In genomic region chr15:89161397-89161796, GRCm38 (mm10) we compare ENCODE assay signal across 18 mouse cellular contexts. TPM values are rescaled to one million over a fixed set of nuclear protein-coding genes. Genes with fewer than 3 reads are reported as not detected.
A peak's percentile ranks its signal among the peaks of the same experiment; 100 is the strongest.
DNase-seq lines count a peak whose midpoint lies in the region; ATAC-seq lines count a peak whose summit lies in the region.
"Had no signal": no experiment of that assay in that cellular context is flagged by ENCODE, and none has a peak within 500 bp of the region (broad histone marks: within the 10 kb centered on the region; RNA-seq: fewer than 3 reads in every experiment).

No protein-coding gene starts in this region.

- H3K4me1 ChIP-seq in kidney, embryonic 16.5 days (ENCODE audit: insufficient read depth, low read length): peaks cover 7% of the 10 kb centered on the region; the same call in 1 of the 2 replicates
- H3K4me1 ChIP-seq in embryonic facial prominence, embryonic 14.5 days (ENCODE audit: control insufficient read depth, insufficient read depth, low read length): no peaks in the 10 kb centered on the region
- peaks cover 14% of the 10 kb centered on the region for H3K4me1 ChIP-seq in lung, embryonic 15.5 days
- H3K4me1 ChIP-seq in stomach, embryonic 14.5 days (ENCODE audit: control insufficient read depth, insufficient read depth, low read length): 0 out of 2 replicates have a peak, but pooled peaks cover 5% of the 10 kb centered on the region
- H3K4me1 ChIP-seq: embryonic facial prominence, embryonic 13.5 days; heart, embryonic 15.5 days had no signal

- H3K27me3 ChIP-seq in kidney, embryonic 16.5 days (ENCODE audit: insufficient read depth, low read length): no peaks in the 10 kb centered on the region
- no peaks in the 10 kb centered on the region for H3K27me3 ChIP-seq in embryonic facial prominence, embryonic 14.5 days (replicated peaks; ENCODE audit: control insufficient read depth, insufficient read depth, low read length)
- H3K27me3 ChIP-seq in lung, embryonic 15.5 days: no peaks in the 10 kb centered on the region
- no peaks in the 10 kb centered on the region for H3K27me3 ChIP-seq in stomach, embryonic 14.5 days (ENCODE audit: control insufficient read depth, insufficient read depth, low read length)
- H3K27me3 ChIP-seq: embryonic facial prominence, embryonic 13.5 days; heart, embryonic 15.5 days had no signal

- no peaks in the 10 kb centered on the region for H3K9me3 ChIP-seq in kidney, embryonic 16.5 days (ENCODE audit: low read length)
- no peaks in the 10 kb centered on the region for H3K9me3 ChIP-seq in embryonic facial prominence, embryonic 14.5 days (ENCODE audit: control insufficient read depth, low read length)
- no peaks in the 10 kb centered on the region for H3K9me3 ChIP-seq in lung, embryonic 15.5 days
- no peaks in the 10 kb centered on the region for H3K9me3 ChIP-seq in stomach, embryonic 14.5 days (ENCODE audit: control insufficient read depth, low read depth, low read length)
- H3K9me3 ChIP-seq: embryonic facial prominence, embryonic 13.5 days; heart, embryonic 15.5 days had no signal

- no peak overlapping the region for H3K4me3 ChIP-seq in kidney, embryonic 16.5 days (ENCODE audit: low read length)
- H3K4me3 ChIP-seq in embryonic facial prominence, embryonic 14.5 days (ENCODE audit: low read depth, low read length): no peak overlapping the region
- no peak overlapping the region for H3K4me3 ChIP-seq in lung, embryonic 15.5 days
- no peak overlapping the region for H3K4me3 ChIP-seq in stomach, embryonic 14.5 days (ENCODE audit: low read depth, low read length)
- H3K4me3 ChIP-seq: embryonic facial prominence, embryonic 13.5 days; heart, embryonic 15.5 days had no signal

- 78% methylated on average over 9 of the region's 9 CpGs for WGBS in kidney, embryonic 16.5 days
- WGBS in embryonic facial prominence, embryonic 14.5 days: 89% methylated on average over 7 of the region's 9 CpGs
- WGBS in lung, embryonic 15.5 days: 57% methylated on average over 9 of the region's 9 CpGs
- 81% methylated on average over 9 of the region's 9 CpGs for WGBS in stomach, embryonic 14.5 days

- peak overlapping the region; percentile 33; the same call in 1 of the 2 replicates for H3K27ac ChIP-seq in kidney, embryonic 16.5 days (ENCODE audit: low read length)
- H3K27ac ChIP-seq in embryonic facial prominence, embryonic 14.5 days (replicated peaks; ENCODE audit: low read depth, low read length): no peak overlapping the region
- H3K27ac ChIP-seq in lung, embryonic 15.5 days: peak overlapping the region; percentile 69
- 0 out of 2 replicates have a peak overlapping the region, but pooled peaks have one; percentile 6 for H3K27ac ChIP-seq in stomach, embryonic 14.5 days (ENCODE audit: low read length)
- H3K27ac ChIP-seq: embryonic facial prominence, embryonic 13.5 days; heart, embryonic 15.5 days had no signal

- no peak overlapping the region for H3K9ac ChIP-seq in kidney, embryonic 16.5 days (replicated peaks; ENCODE audit: low read length)
- H3K9ac ChIP-seq in embryonic facial prominence, embryonic 14.5 days (ENCODE audit: low read depth, low read length): no peak overlapping the region
- H3K9ac ChIP-seq in lung, embryonic 15.5 days: no peak overlapping the region
- H3K9ac ChIP-seq in stomach, embryonic 14.5 days (replicated peaks; ENCODE audit: low read depth, low read length): no peak overlapping the region
- H3K9ac ChIP-seq: embryonic facial prominence, embryonic 13.5 days; heart, embryonic 15.5 days had no signal

- peak; percentile 25; the same call in 1 of the 2 replicates for ATAC-seq in kidney, embryonic 16.5 days (ENCODE audit: low FRiP score, low TSS enrichment)
- peak; percentile 20; the same call in 1 of the 2 replicates for ATAC-seq in embryonic facial prominence, embryonic 14.5 days (ENCODE audit: low read depth)
- ATAC-seq in lung, embryonic 15.5 days (ENCODE audit: borderline replicate concordance, extremely low read depth, low FRiP score, low TSS enrichment): peak; percentile 39
- ATAC-seq in stomach, embryonic 14.5 days (ENCODE audit: insufficient number of reproducible peaks, insufficient read depth, low FRiP score, low read depth): peak; percentile 47; the same call in 1 of the 2 replicates

- no peak for DNase-seq in kidney, adult 18-20 months
- no peak for DNase-seq in embryonic facial prominence, embryonic 14.5 days (ENCODE audit: low spot score)
- no peak for DNase-seq in MN1 (ENCODE audit: low spot score)
- no peak for DNase-seq in layer of hippocampus, adult 11-12 months (ENCODE audit: low spot score)
- DNase-seq: adrenal gland, postnatal 36 days; B cell, adult 2 months; cerebellum, adult 2 months; heart, adult 11 months; left cerebral cortex, postnatal 4 days; midbrain, embryonic 14.5 days; right cerebral cortex, adult 18-20 months; thymus, postnatal 36 days had no signal

- H3K36me3 ChIP-seq in kidney, embryonic 16.5 days (ENCODE audit: insufficient read depth, low read length): peaks cover 98% of the 10 kb centered on the region
- peaks cover 100% of the 10 kb centered on the region for H3K36me3 ChIP-seq in embryonic facial prominence, embryonic 14.5 days (ENCODE audit: control insufficient read depth, insufficient read depth, low read length)
- peaks cover 100% of the 10 kb centered on the region for H3K36me3 ChIP-seq in lung, embryonic 15.5 days
- peaks cover 96% of the 10 kb centered on the region for H3K36me3 ChIP-seq in stomach, embryonic 14.5 days (ENCODE audit: control insufficient read depth, insufficient read depth, low read length)

- no peak overlapping the region for H3K4me2 ChIP-seq in kidney, embryonic 16.5 days (replicated peaks; ENCODE audit: low read depth, low read length)
- H3K4me2 ChIP-seq in embryonic facial prominence, embryonic 14.5 days (ENCODE audit: low read depth, low read length): no peak overlapping the region
- H3K4me2 ChIP-seq in lung, embryonic 15.5 days: no peak overlapping the region
- H3K4me2 ChIP-seq in stomach, embryonic 14.5 days (replicated peaks; ENCODE audit: low read depth, low read length): no peak overlapping the region
- H3K4me2 ChIP-seq: embryonic facial prominence, embryonic 13.5 days; heart, embryonic 15.5 days; liver, embryonic 11.5 days had no signal

RNA-seq across cellular contexts. Expression of gene Mapk11, which starts 12.0 kb away (rescaled TPM):
- polyA plus RNA-seq in kidney, embryonic 16.5 days (2015; fragmentation: Nextera tagmentation; extraction: Ambion mirVana): 16.0 and 16.4 TPM in 2 replicates
- 7.8 and 8.6 TPM in 2 replicates for polyA plus RNA-seq in embryonic facial prominence, embryonic 14.5 days (2014; fragmentation: Nextera tagmentation; extraction: Ambion mirVana)
- 10.0 and 12.6 TPM in 2 replicates for polyA plus RNA-seq in lung, embryonic 15.5 days (2015; fragmentation: Nextera tagmentation; extraction: Ambion mirVana)
- polyA plus RNA-seq in stomach, embryonic 14.5 days (2014; fragmentation: Nextera tagmentation; extraction: Ambion mirVana): 6.5 and 7.9 TPM in 2 replicates

RNA-seq across cellular contexts. Expression of gene Plxnb2, which starts 19.2 kb away (rescaled TPM):
- polyA plus RNA-seq in kidney, embryonic 16.5 days (2015; fragmentation: Nextera tagmentation; extraction: Ambion mirVana): 184 and 188 TPM in 2 replicates
- 158 and 169 TPM in 2 replicates for polyA plus RNA-seq in embryonic facial prominence, embryonic 14.5 days (2014; fragmentation: Nextera tagmentation; extraction: Ambion mirVana)
- polyA plus RNA-seq in lung, embryonic 15.5 days (2015; fragmentation: Nextera tagmentation; extraction: Ambion mirVana): 123 and 128 TPM in 2 replicates
- polyA plus RNA-seq in stomach, embryonic 14.5 days (2014; fragmentation: Nextera tagmentation; extraction: Ambion mirVana): 146 and 147 TPM in 2 replicates

RNA-seq across cellular contexts. Expression of gene Mapk12, which starts 20.9 kb away (rescaled TPM):
- polyA plus RNA-seq in kidney, embryonic 16.5 days (2015; fragmentation: Nextera tagmentation; extraction: Ambion mirVana): 15.5 and 16.2 TPM in 2 replicates
- 13.6 and 14.2 TPM in 2 replicates for polyA plus RNA-seq in embryonic facial prominence, embryonic 14.5 days (2014; fragmentation: Nextera tagmentation; extraction: Ambion mirVana)
- 12.5 and 13.4 TPM in 2 replicates for polyA plus RNA-seq in lung, embryonic 15.5 days (2015; fragmentation: Nextera tagmentation; extraction: Ambion mirVana)
- polyA plus RNA-seq in stomach, embryonic 14.5 days (2014; fragmentation: Nextera tagmentation; extraction: Ambion mirVana): 4.4 and 5.2 TPM in 2 replicates

RNA-seq across cellular contexts. Expression of gene Hdac10, which starts 32.9 kb away (rescaled TPM):
- 23.4 and 25.8 TPM in 2 replicates for polyA plus RNA-seq in kidney, embryonic 16.5 days (2015; fragmentation: Nextera tagmentation; extraction: Ambion mirVana)
- 15.5 and 17.8 TPM in 2 replicates for polyA plus RNA-seq in embryonic facial prominence, embryonic 14.5 days (2014; fragmentation: Nextera tagmentation; extraction: Ambion mirVana)
- polyA plus RNA-seq in lung, embryonic 15.5 days (2015; fragmentation: Nextera tagmentation; extraction: Ambion mirVana): 21.7 and 24.3 TPM in 2 replicates
- polyA plus RNA-seq in stomach, embryonic 14.5 days (2014; fragmentation: Nextera tagmentation; extraction: Ambion mirVana): 15.0 and 19.6 TPM in 2 replicates

RNA-seq across cellular contexts. Expression of gene Dennd6b, which starts 34.9 kb away (rescaled TPM):
- polyA plus RNA-seq in kidney, embryonic 16.5 days (2015; fragmentation: Nextera tagmentation; extraction: Ambion mirVana): 20.4 and 21.9 TPM in 2 replicates
- polyA plus RNA-seq in embryonic facial prominence, embryonic 14.5 days (2014; fragmentation: Nextera tagmentation; extraction: Ambion mirVana): 11.4 and 13.1 TPM in 2 replicates
- 11.0 and 11.8 TPM in 2 replicates for polyA plus RNA-seq in lung, embryonic 15.5 days (2015; fragmentation: Nextera tagmentation; extraction: Ambion mirVana)
- polyA plus RNA-seq in stomach, embryonic 14.5 days (2014; fragmentation: Nextera tagmentation; extraction: Ambion mirVana): 16.4 and 17.6 TPM in 2 replicates
